Mouse (Mus musculus) cortical plate, adult 2 months (tissue): ENCODE data around the gene Gm47841.

Experiments used
- CTCF ChIP-seq: fragments of 200-500 bp; IDR thresholded peaks from 2 replicates; pipeline ENCODE4 v1.5.1; 2011; ENCODE audit warnings: mild to moderate bottlenecking, control low read depth, low read length; ENCODE audit not compliant: insufficient read depth; ENCODE audit errors: extremely low read depth
- POLR2A ChIP-seq: fragments of 200-500 bp; IDR thresholded peaks from 2 replicates; pipeline ENCODE4 v1.6.1; 2011; ENCODE audit warnings: mild to moderate bottlenecking, low read length, control low read depth; ENCODE audit not compliant: insufficient read depth; ENCODE audit errors: extremely low read depth

GRCm38 (mm10) chr15:101077813-101078730 lies 30.9 kb upstream of the Gm47841 start, which contains the start of gene Fignl2:
- TF ChIP-seq CTCF, result no peak
- TF ChIP-seq POLR2A, result no peak
